In the genomic region with DNA sequence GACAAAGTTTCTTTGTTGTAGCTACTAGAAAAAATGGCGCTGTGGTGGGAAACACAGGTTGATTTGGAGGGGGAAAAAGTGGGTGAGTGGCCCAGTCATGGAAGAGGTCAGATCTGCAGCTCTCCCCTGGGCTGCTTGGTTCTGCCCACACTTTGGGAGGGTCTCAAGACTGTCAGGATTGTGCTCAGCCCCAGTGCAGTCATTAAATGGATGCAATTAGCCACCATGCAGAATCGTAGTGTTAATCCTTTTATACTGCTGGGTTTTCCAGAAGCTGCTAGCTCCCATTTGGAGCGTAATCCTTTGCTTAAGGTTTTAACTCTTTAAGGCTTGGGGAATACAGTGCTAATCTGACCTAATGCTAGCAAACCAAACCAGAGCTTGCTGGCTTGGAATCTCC, we compare ENCODE assay signal across 42 mouse cellular contexts. TPM values are rescaled to one million over a fixed set of nuclear protein-coding genes. Genes with fewer than 3 reads are reported as not detected.
DNase-seq lines count a peak whose midpoint lies in the region; ATAC-seq and TF ChIP-seq lines count a peak whose summit lies in the region.
"Had no signal": no experiment of that assay in that cellular context is flagged by ENCODE, and none has a peak within 500 bp of the region (broad histone marks: within the 10 kb centered on the region; RNA-seq: fewer than 3 reads in every experiment).

No protein-coding gene starts in this region.

- H3K9me3 ChIP-seq in midbrain, embryonic 13.5 days, result no peaks in the 10 kb centered on the region
- no peaks in the 10 kb centered on the region for H3K9me3 ChIP-seq in midbrain, embryonic 11.5 days (ENCODE audit: control insufficient read depth, low read length)
- no peaks in the 10 kb centered on the region for H3K9me3 ChIP-seq in midbrain, postnatal 0 days (ENCODE audit: low read length)
- H3K9me3 ChIP-seq: embryonic facial prominence, embryonic 12.5 days; heart, embryonic 13.5 days; hindbrain, embryonic 15.5 days; kidney, embryonic 15.5 days; limb, embryonic 12.5 days had no signal

- intact Hi-C loops in heart, adult 2 months (cut with DNase I), result no loop called here

- H3K9ac ChIP-seq in heart, adult 2 months (ENCODE audit: low read depth, low read length), result no peak overlapping the region
- 0 out of 2 replicates have a peak overlapping the region, but pooled peaks have one; percentile 28 for H3K9ac ChIP-seq in midbrain, embryonic 13.5 days (replicated peaks)
- H3K9ac ChIP-seq in midbrain, embryonic 11.5 days (ENCODE audit: low read length), result no peak overlapping the region
- H3K9ac ChIP-seq in midbrain, postnatal 0 days (replicated peaks; ENCODE audit: low read length, poor library complexity, severe bottlenecking), result no peak overlapping the region
- H3K9ac ChIP-seq: embryonic facial prominence, embryonic 12.5 days; heart, embryonic 13.5 days; hindbrain, embryonic 15.5 days; kidney, embryonic 15.5 days; limb, embryonic 12.5 days had no signal

- no peaks in the 10 kb centered on the region for H3K36me3 ChIP-seq in heart, adult 2 months (ENCODE audit: control insufficient read depth, insufficient read depth, low read length)
- H3K36me3 ChIP-seq in midbrain, embryonic 13.5 days, result 0 out of 2 replicates have a peak, but pooled peaks cover 3% of the 10 kb centered on the region
- no peaks in the 10 kb centered on the region for H3K36me3 ChIP-seq in midbrain, embryonic 11.5 days (ENCODE audit: control insufficient read depth, insufficient read depth, low read length)
- H3K36me3 ChIP-seq in midbrain, postnatal 0 days (ENCODE audit: insufficient read depth, low read length), result no peaks in the 10 kb centered on the region
- H3K36me3 ChIP-seq: embryonic facial prominence, embryonic 12.5 days; heart, embryonic 13.5 days; hindbrain, embryonic 15.5 days; kidney, embryonic 15.5 days; limb, embryonic 12.5 days had no signal

- TF ChIP-seq CTCF in heart, adult 2 months (IDR thresholded peaks at IDR 0.05), result no peak
- no peak for TF ChIP-seq CTCF in midbrain, postnatal 0 days (IDR thresholded peaks at IDR 0.05)

- no peak for ATAC-seq in midbrain, embryonic 13.5 days
- no peak for ATAC-seq in midbrain, embryonic 11.5 days (ENCODE audit: low FRiP score)
- ATAC-seq in midbrain, postnatal 0 days (ENCODE audit: low FRiP score), result no peak
- ATAC-seq in frontal cortex, adult (ENCODE audit: low TSS enrichment), result no peak
- ATAC-seq: activated CD4-positive, CD25-positive, alpha-beta regulatory T cell, adult 4 months had no signal

- H3K4me2 ChIP-seq in midbrain, embryonic 13.5 days (replicated peaks), result no peak overlapping the region
- no peak overlapping the region for H3K4me2 ChIP-seq in midbrain, embryonic 11.5 days
- no peak overlapping the region for H3K4me2 ChIP-seq in midbrain, postnatal 0 days (ENCODE audit: low read depth, low read length, poor library complexity, severe bottlenecking)
- H3K4me2 ChIP-seq: embryonic facial prominence, embryonic 12.5 days; heart, embryonic 13.5 days; hindbrain, embryonic 15.5 days; kidney, embryonic 15.5 days; limb, embryonic 12.5 days had no signal

- H3K4me1 ChIP-seq in heart, adult 2 months (ENCODE audit: control insufficient read depth, insufficient read depth, low read length), result no peaks in the 10 kb centered on the region
- H3K4me1 ChIP-seq in midbrain, embryonic 13.5 days (replicated peaks), result peaks cover 13% of the 10 kb centered on the region
- H3K4me1 ChIP-seq in midbrain, embryonic 11.5 days (ENCODE audit: control insufficient read depth, insufficient read depth, low read length), result peaks cover 6% of the 10 kb centered on the region
- no peaks in the 10 kb centered on the region for H3K4me1 ChIP-seq in midbrain, postnatal 0 days (ENCODE audit: insufficient read depth, low read length)
- H3K4me1 ChIP-seq: embryonic facial prominence, embryonic 12.5 days; heart, embryonic 13.5 days; hindbrain, embryonic 15.5 days; kidney, embryonic 15.5 days; limb, embryonic 12.5 days had no signal

- DNase-seq in heart, adult 11 months, result peak; percentile 19
- no peak for DNase-seq in heart, adult 2 months
- no peak for DNase-seq in midbrain, embryonic 11.5 days (ENCODE audit: low spot score, missing footprints)
- peak; percentile 29 for DNase-seq in midbrain, postnatal 0 days (ENCODE audit: low spot score)
- DNase-seq in MN1 (ENCODE audit: low spot score), result no peak
- DNase-seq: adrenal gland, adult 2 months; B cell, adult 2 months; cerebellum, adult 8-10 months; cerebellum, postnatal 25 days; embryo, embryonic 11 days; gastrocnemius, postnatal 14 days; heart, postnatal 10 days; kidney, adult 18-20 months; kidney, postnatal 25 days; lung, postnatal 36 days; right cerebral cortex, adult 18-20 months; spleen, adult 18-20 months; thymus, postnatal 14 days had no signal

- H3K27ac ChIP-seq in heart, adult 2 months, result no peak overlapping the region
- 0 out of 2 replicates have a peak overlapping the region, but pooled peaks have one; percentile 21 for H3K27ac ChIP-seq in midbrain, embryonic 13.5 days
- H3K27ac ChIP-seq in midbrain, embryonic 11.5 days (ENCODE audit: low read depth, low read length), result no peak overlapping the region
- H3K27ac ChIP-seq in midbrain, postnatal 0 days (ENCODE audit: low read depth, low read length), result no peak overlapping the region
- H3K27ac ChIP-seq: embryonic facial prominence, embryonic 12.5 days; heart, embryonic 13.5 days; hindbrain, embryonic 15.5 days; kidney, embryonic 15.5 days; limb, embryonic 12.5 days had no signal

- WGBS in heart, adult 2 months, result 44% methylated on average over 3 of the region's 3 CpGs
- 20% methylated on average over 3 of the region's 3 CpGs for WGBS in midbrain, embryonic 13.5 days
- 22% methylated on average over 3 of the region's 3 CpGs for WGBS in midbrain, embryonic 11.5 days
- 21% methylated on average over 3 of the region's 3 CpGs for WGBS in midbrain, postnatal 0 days

- no peaks in the 10 kb centered on the region; the same call in 1 of the 2 replicates for H3K27me3 ChIP-seq in heart, adult 2 months (ENCODE audit: control insufficient read depth, insufficient read depth, low read length)
- H3K27me3 ChIP-seq in midbrain, embryonic 13.5 days, result peaks cover 28% of the 10 kb centered on the region; the same call in 1 of the 2 replicates
- no peaks in the 10 kb centered on the region for H3K27me3 ChIP-seq in midbrain, embryonic 11.5 days (ENCODE audit: control insufficient read depth, insufficient read depth, low read length)
- H3K27me3 ChIP-seq in midbrain, postnatal 0 days (ENCODE audit: insufficient read depth, low read length), result peaks cover 10% of the 10 kb centered on the region; the same call in 1 of the 2 replicates
- H3K27me3 ChIP-seq: embryonic facial prominence, embryonic 12.5 days; hindbrain, embryonic 15.5 days had no signal

- H3K4me3 ChIP-seq in heart, adult 2 months, result no peak overlapping the region
- no peak overlapping the region for H3K4me3 ChIP-seq in midbrain, embryonic 13.5 days (replicated peaks)
- H3K4me3 ChIP-seq in midbrain, embryonic 11.5 days (ENCODE audit: low read depth, low read length), result no peak overlapping the region
- H3K4me3 ChIP-seq in midbrain, postnatal 0 days (ENCODE audit: low read depth, low read length), result no peak overlapping the region
- H3K4me3 ChIP-seq: embryonic facial prominence, embryonic 12.5 days; heart, embryonic 13.5 days; hindbrain, embryonic 15.5 days; kidney, embryonic 15.5 days; limb, embryonic 12.5 days had no signal

- TF ChIP-seq EP300 in heart, adult 2 months (IDR thresholded peaks at IDR 0.05; ENCODE audit: insufficient read depth, low read depth, low read length), result no peak

- no peaks in the 10 kb centered on the region for H3K79me2 ChIP-seq in heart, adult 2 months (replicated peaks; ENCODE audit: control insufficient read depth, insufficient read depth, low read length)

- no peak for TF ChIP-seq POLR2A in heart, adult 2 months (IDR thresholded peaks at IDR 0.05; ENCODE audit: insufficient read depth, low read depth, low read length)

RNA-seq across cellular contexts. Expression of gene Krt10, which starts 6.9 kb away (rescaled TPM):
- total RNA-seq in heart, adult 2 months (2021), result 1 to 10 TPM; 4.4 to 5.1 TPM
- polyA plus RNA-seq in heart, adult 2 months (2012; rRNA removed), result 0.76 and 1.6 TPM in 2 replicates
- polyA plus RNA-seq in midbrain, embryonic 13.5 days (2015; fragmentation: Nextera tagmentation; extraction: Ambion mirVana), result 36.3 and 36.8 TPM in 2 replicates
- polyA plus RNA-seq in midbrain, embryonic 11.5 days (2014; fragmentation: Nextera tagmentation; extraction: Ambion mirVana), result 31.6 and 38.3 TPM in 2 replicates
- 6.7 and 18.3 TPM in 2 replicates for total RNA-seq in midbrain, postnatal 0 days (2014; rRNA removed)
- 35.7 and 39.2 TPM in 2 replicates for polyA plus RNA-seq in midbrain, postnatal 0 days (2015; fragmentation: Nextera tagmentation; extraction: Ambion mirVana)
- total RNA-seq: hematopoietic stem cell, adult 5-6 weeks had no signal

RNA-seq across cellular contexts. Expression of gene Krt28, which starts 21.3 kb away (rescaled TPM):
- total RNA-seq in heart, adult 2 months (2021), result not detected
- polyA plus RNA-seq in heart, adult 2 months (2012; rRNA removed), result not detected in 2 replicates
- polyA plus RNA-seq in midbrain, embryonic 13.5 days (2015; fragmentation: Nextera tagmentation; extraction: Ambion mirVana), result 0.15 and 0.22 TPM in 2 replicates
- 0.26 and 0.61 TPM in 2 replicates for polyA plus RNA-seq in midbrain, embryonic 11.5 days (2014; fragmentation: Nextera tagmentation; extraction: Ambion mirVana)
- total RNA-seq in midbrain, postnatal 0 days (2014; rRNA removed), result 0.93 TPM in 1 of 2 replicates, not detected in the other
- polyA plus RNA-seq in midbrain, postnatal 0 days (2015; fragmentation: Nextera tagmentation; extraction: Ambion mirVana), result 0.33 and 0.66 TPM in 2 replicates
- total RNA-seq: adrenal gland, adult 2 months; gastrocnemius, postnatal 14 days; granulocyte monocyte progenitor cell, adult 5-6 weeks; heart, postnatal 10 days; hematopoietic stem cell, adult 5-6 weeks; left cerebral cortex, adult 18-20 months; liver, adult 2 months; megakaryocyte, adult 5-6 weeks; monocyte, adult 5-6 weeks had no signal
- polyA plus RNA-seq: activated CD4-positive, CD25-positive, alpha-beta regulatory T cell, adult 4 months; adrenal gland, adult 2 months; heart, embryonic 13.5 days; intestine, embryonic 14.5 days; limb, embryonic 12.5 days; liver, adult 2 months; liver, embryonic 16.5 days; urinary bladder, adult 2 months had no signal

RNA-seq across cellular contexts. Expression of gene Krt12, which starts 26.0 kb away (rescaled TPM):
- not detected for total RNA-seq in heart, adult 2 months (2021)
- not detected in 2 replicates for polyA plus RNA-seq in heart, adult 2 months (2012; rRNA removed)
- 0.13 TPM in 1 of 2 replicates, not detected in the other for polyA plus RNA-seq in midbrain, embryonic 13.5 days (2015; fragmentation: Nextera tagmentation; extraction: Ambion mirVana)
- polyA plus RNA-seq in midbrain, embryonic 11.5 days (2014; fragmentation: Nextera tagmentation; extraction: Ambion mirVana), result not detected in 2 replicates
- 2.0 TPM in 1 of 2 replicates, not detected in the other for total RNA-seq in midbrain, postnatal 0 days (2014; rRNA removed)
- 0.21 and 0.31 TPM in 2 replicates for polyA plus RNA-seq in midbrain, postnatal 0 days (2015; fragmentation: Nextera tagmentation; extraction: Ambion mirVana)
- total RNA-seq: adrenal gland, adult 2 months; adrenal gland, postnatal 4 days; gastrocnemius, postnatal 14 days; granulocyte monocyte progenitor cell, adult 5-6 weeks; heart, postnatal 10 days; hematopoietic stem cell, adult 5-6 weeks; liver, adult 2 months; megakaryocyte, adult 5-6 weeks; monocyte, adult 5-6 weeks had no signal
- polyA plus RNA-seq: activated CD4-positive, CD25-positive, alpha-beta regulatory T cell, adult 4 months; adrenal gland, adult 2 months; embryonic facial prominence, embryonic 12.5 days; heart, embryonic 13.5 days; hindbrain, embryonic 15.5 days; intestine, embryonic 14.5 days; kidney, embryonic 15.5 days; limb, embryonic 12.5 days; liver, adult 2 months; lung, embryonic 16.5 days; neural tube, embryonic 14.5 days had no signal

RNA-seq across cellular contexts. Expression of gene Krt20, which starts 41.9 kb away (rescaled TPM):
- total RNA-seq in heart, adult 2 months (2021), result not detected
- 0.06 TPM in 1 of 2 replicates, not detected in the other for polyA plus RNA-seq in heart, adult 2 months (2012; rRNA removed)
- 0.10 TPM in 1 of 2 replicates, not detected in the other for polyA plus RNA-seq in midbrain, embryonic 13.5 days (2015; fragmentation: Nextera tagmentation; extraction: Ambion mirVana)
- polyA plus RNA-seq in midbrain, embryonic 11.5 days (2014; fragmentation: Nextera tagmentation; extraction: Ambion mirVana), result 0.11 and 0.42 TPM in 2 replicates
- not detected in 2 replicates for total RNA-seq in midbrain, postnatal 0 days (2014; rRNA removed)
- 0.13 and 0.36 TPM in 2 replicates for polyA plus RNA-seq in midbrain, postnatal 0 days (2015; fragmentation: Nextera tagmentation; extraction: Ambion mirVana)
- total RNA-seq: granulocyte monocyte progenitor cell, adult 5-6 weeks; hematopoietic stem cell, adult 5-6 weeks; layer of hippocampus, adult 18-20 months; layer of hippocampus, postnatal 10 days; left cerebral cortex, adult 18-20 months; left cerebral cortex, postnatal 25 days; megakaryocyte, adult 5-6 weeks; monocyte, adult 5-6 weeks had no signal
- polyA plus RNA-seq: adrenal gland, adult 2 months had no signal

RNA-seq across cellular contexts. Expression of gene Krt27, which starts 45.1 kb away (rescaled TPM):
- not detected for total RNA-seq in heart, adult 2 months (2021)
- not detected in 2 replicates for polyA plus RNA-seq in heart, adult 2 months (2012; rRNA removed)
- not detected in 2 replicates for polyA plus RNA-seq in midbrain, embryonic 13.5 days (2015; fragmentation: Nextera tagmentation; extraction: Ambion mirVana)
- not detected in 2 replicates for polyA plus RNA-seq in midbrain, embryonic 11.5 days (2014; fragmentation: Nextera tagmentation; extraction: Ambion mirVana)
- 1.0 TPM in 1 of 2 replicates, not detected in the other for total RNA-seq in midbrain, postnatal 0 days (2014; rRNA removed)
- polyA plus RNA-seq in midbrain, postnatal 0 days (2015; fragmentation: Nextera tagmentation; extraction: Ambion mirVana), result 0.22 and 0.28 TPM in 2 replicates
- total RNA-seq: adrenal gland, adult 2 months; adrenal gland, postnatal 4 days; gastrocnemius, postnatal 14 days; granulocyte monocyte progenitor cell, adult 5-6 weeks; heart, postnatal 10 days; hematopoietic stem cell, adult 5-6 weeks; layer of hippocampus, adult 18-20 months; layer of hippocampus, postnatal 10 days; left cerebral cortex, adult 18-20 months; left cerebral cortex, postnatal 25 days; liver, adult 2 months; megakaryocyte, adult 5-6 weeks; monocyte, adult 5-6 weeks had no signal
- polyA plus RNA-seq: adrenal gland, adult 2 months; embryonic facial prominence, embryonic 12.5 days; heart, embryonic 13.5 days; intestine, embryonic 14.5 days; kidney, embryonic 15.5 days; limb, embryonic 12.5 days; liver, adult 2 months; liver, embryonic 16.5 days; lung, embryonic 16.5 days; neural tube, embryonic 14.5 days; stomach, embryonic 16.5 days; urinary bladder, adult 2 months had no signal

Comparison
In these comparisons a context has a peak if more than half of its experiments do, and no peak if none do; other contexts are left out.
1. DNase-seq: peak in heart, adult 11 months (single experiment) and midbrain, postnatal 0 days (single experiment); none in heart, adult 2 months (0 of 2), midbrain, embryonic 11.5 days (single experiment) and MN1 (single experiment).
2. RNA of gene Krt10, which starts 6.9 kb away (polyA plus RNA-seq): 35.7 to 39.2 TPM in midbrain, postnatal 0 days, 36.3 to 36.8 TPM in midbrain, embryonic 13.5 days and 31.6 to 38.3 TPM in midbrain, embryonic 11.5 days; 0.76 to 1.6 TPM in heart, adult 2 months; every median in the first group is over 10 times any median in the second.